Mouse (Mus musculus) brain, embryonic 14.5 days (tissue): ENCODE results near the gene Mapre3.

Experiments
- CTCF ChIP-seq: fragments of 200-500 bp; IDR thresholded peaks from 2 replicates; pipeline ENCODE4 v1.5.1; 2012; ENCODE audit warnings: inconsistent platforms, mild to moderate bottlenecking, moderate library complexity, borderline replicate concordance; ENCODE audit not compliant: insufficient read depth, insufficient read length; ENCODE audit errors: extremely low read depth
- POLR2A ChIP-seq: fragments of 200-500 bp; IDR thresholded peaks from 2 replicates; pipeline ENCODE4 v1.6.1; 2012; ENCODE audit warnings: mild to moderate bottlenecking, inconsistent platforms, borderline replicate concordance; ENCODE audit not compliant: poor library complexity, insufficient read depth, insufficient read length, severe bottlenecking; ENCODE audit errors: extremely low read depth

- peak; percentile 85 for TF ChIP-seq CTCF
- no peak for TF ChIP-seq POLR2A
Measured at GRCm38 (mm10) chr5:30774601-30775371, 39.7 kb upstream of the Mapre3 start.
